Mouse (Mus musculus): Measurements from ENCODE around the gene Ubac2. TPM values are rescaled to one million over a fixed set of nuclear protein-coding genes. Genes with fewer than 3 reads are reported as not detected.
A peak's percentile ranks its signal among the peaks of the same experiment; 100 is the strongest.
"Not testable (repeated sequence)": the region's sequence is repeated elsewhere in the genome, so short reads cannot be mapped to it uniquely, and the experiment has no call there.

The Ubac2 gene
- 59.3 and 61.1 TPM in 2 replicates for polyA plus RNA-seq (2015; fragmentation: Nextera tagmentation; extraction: Ambion mirVana)

DNA sequence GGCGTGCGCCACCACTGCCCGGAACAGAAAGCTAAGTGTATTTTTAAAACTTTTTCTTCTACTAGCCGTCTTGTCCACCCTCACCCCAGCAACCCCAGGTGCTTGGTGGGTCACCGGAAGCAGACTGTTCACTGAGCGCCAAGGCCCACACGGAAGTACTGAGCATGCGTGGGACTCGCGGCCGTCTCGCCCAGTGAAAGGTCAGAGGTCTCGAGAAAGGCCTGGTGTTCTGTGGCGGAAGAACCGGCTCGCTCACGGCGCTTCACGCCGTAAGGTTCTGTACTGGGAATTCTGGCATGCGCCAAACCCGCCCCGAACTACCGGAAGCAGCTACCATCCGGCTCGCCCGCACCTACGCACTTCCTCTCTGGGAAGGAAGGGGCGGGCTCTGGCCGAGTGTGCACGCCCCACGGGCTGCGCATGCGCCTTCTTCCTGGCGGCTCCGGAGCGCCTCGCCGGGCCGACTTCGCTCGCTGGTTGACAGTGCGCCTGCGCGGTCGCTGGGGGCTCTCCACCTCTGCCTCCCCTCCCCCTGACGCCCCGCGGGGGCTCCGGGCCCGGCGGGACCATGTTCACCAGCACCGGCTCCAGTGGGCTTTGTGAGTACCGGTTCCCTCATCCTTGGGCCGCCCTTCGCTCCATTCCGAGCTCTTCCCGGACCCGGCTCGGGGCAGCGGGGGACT is at the start of gene Ubac2:
Ubac2 (plus strand) TSS at position 445 of the 683 bp plus-strand sequence.
- Histone ChIP-seq H3K27me3 (replicated peaks) (no peaks in the 10 kb centered on the region), H3K4me1 (replicated peaks) (peaks cover 10% of the 10 kb centered on the region), H3K9me3 (no peaks in the 10 kb centered on the region), H3K4me2 (replicated peaks) (peak within 1 kb of the TSS; percentile 88), H3K27ac (peak within 1 kb of the TSS; percentile 95), H3K9ac (peak within 1 kb of the TSS; percentile 82), H3K4me3 (replicated peaks) (peak within 1 kb of the TSS; percentile 81), H3K36me3 (no peaks in the 10 kb centered on the region)
- peak; percentile 98 for ATAC-seq
- WGBS = under 1% methylated on average over 61 of the region's 61 CpGs

DNA sequence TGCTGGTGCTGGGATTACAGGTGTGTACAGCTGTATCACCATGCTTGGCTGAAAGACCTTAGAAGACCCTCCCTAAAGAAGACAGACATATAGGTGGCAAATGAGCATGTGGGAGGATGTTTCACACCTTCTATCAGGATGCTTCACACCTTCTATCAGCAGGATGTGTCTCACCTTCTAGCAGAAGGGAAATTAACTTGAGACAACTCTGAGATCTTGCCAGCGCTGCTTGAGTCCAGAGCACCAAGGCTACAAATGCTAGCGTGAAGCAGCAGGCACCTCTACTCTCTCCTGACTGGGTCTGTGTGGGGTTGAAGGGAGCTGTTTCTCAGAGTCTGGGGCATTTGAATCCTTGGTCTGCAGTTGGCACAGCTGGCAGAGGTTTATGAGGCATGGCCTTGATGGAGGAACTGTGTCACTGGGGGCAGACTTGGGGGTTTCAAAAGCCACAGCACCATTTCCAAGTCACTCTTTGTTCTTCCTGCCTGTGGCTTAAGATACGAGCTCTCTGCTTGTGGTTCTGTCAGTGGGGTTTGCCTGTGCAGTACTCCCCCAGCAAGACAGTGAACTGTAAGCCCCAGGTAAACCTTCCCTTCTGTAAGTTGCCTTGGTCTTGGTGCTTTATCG is 48.5 kb upstream of the Ubac2 start:
- 86% methylated on average over 4 of the region's 4 CpGs for WGBS
- H3K4me2 ChIP-seq (replicated peaks) = no peak overlapping the region
- no peaks in the 10 kb centered on the region for H3K9me3 ChIP-seq
- H3K36me3 ChIP-seq = no peaks in the 10 kb centered on the region
- H3K27me3 ChIP-seq (replicated peaks) = no peaks in the 10 kb centered on the region
- no peak for ATAC-seq
- 0 out of 2 replicates have a peak, but pooled peaks cover 4% of the 10 kb centered on the region for H3K4me1 ChIP-seq (replicated peaks)
- H3K9ac ChIP-seq = no peak overlapping the region
- H3K27ac ChIP-seq = no peak overlapping the region
- H3K4me3 ChIP-seq (replicated peaks) = no peak overlapping the region

DNA sequence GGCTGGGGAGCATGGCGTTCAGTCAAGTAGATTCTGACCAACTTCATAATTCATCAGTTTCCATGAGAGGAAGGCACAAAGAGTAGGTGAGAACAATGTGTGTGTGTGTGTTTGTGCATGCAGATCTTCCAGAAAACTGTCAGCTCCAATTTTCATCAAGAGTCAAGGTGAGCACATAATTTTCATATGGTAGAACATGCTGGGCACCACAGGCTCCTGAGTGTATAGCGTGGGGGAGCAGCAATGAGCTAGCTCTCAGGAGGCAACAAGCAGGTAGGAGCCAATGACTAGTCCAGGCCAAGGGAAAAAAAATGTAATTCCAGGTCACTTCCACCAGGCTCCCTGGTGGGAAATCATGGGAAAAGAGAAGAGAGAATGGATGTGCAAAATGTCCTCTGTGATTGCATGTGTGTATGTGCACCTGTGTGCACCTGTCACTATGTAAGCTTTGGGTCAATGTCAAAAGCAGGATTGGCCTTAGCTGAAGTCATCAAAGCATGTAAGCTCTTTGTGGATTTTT is 45.4 kb upstream of the Ubac2 start:
- no peak overlapping the region for H3K27ac ChIP-seq
- WGBS = 84% methylated on average over 2 of the region's 2 CpGs

DNA sequence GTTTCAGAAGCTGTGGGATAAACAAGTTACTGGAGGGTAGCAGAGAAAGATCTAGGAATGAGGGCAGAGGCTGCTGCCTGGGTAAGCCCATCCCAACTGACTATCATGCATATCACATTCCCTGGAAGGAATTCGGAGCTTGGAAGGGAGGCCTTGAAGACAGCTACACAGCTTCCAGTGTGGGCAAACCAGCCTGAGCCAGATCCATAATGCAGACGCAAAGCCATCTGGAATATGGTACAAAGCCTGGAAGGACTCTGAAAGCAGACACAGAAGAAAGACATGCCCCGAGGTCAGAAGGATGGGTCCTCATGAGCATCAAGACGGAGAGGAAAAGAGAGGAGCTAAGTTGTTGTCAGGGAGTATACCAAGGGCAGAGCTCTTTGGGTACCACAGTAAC is 40.3 kb upstream of the Ubac2 start:
- Histone ChIP-seq H3K4me3 (replicated peaks) (no peak overlapping the region), H3K4me2 (replicated peaks) (no peak overlapping the region), H3K27ac (no peak overlapping the region), H3K9me3 (no peaks in the 10 kb centered on the region), H3K27me3 (replicated peaks) (no peaks in the 10 kb centered on the region), H3K9ac (no peak overlapping the region), H3K4me1 (replicated peaks) (no peaks in the 10 kb centered on the region), H3K36me3 (no peaks in the 10 kb centered on the region)
- WGBS = 85% methylated on average over 4 of the region's 4 CpGs
- ATAC-seq = no peak

More for the DNA sequence above, 45.4 kb upstream of the Ubac2 start:
- Histone ChIP-seq H3K4me3 (replicated peaks) (no peak overlapping the region), H3K4me1 (replicated peaks) (no peaks in the 10 kb centered on the region), H3K4me2 (replicated peaks) (no peak overlapping the region), H3K36me3 (no peaks in the 10 kb centered on the region), H3K27me3 (replicated peaks) (no peaks in the 10 kb centered on the region), H3K9ac (no peak overlapping the region), H3K9me3 (no peaks in the 10 kb centered on the region)
- no peak for ATAC-seq

DNA sequence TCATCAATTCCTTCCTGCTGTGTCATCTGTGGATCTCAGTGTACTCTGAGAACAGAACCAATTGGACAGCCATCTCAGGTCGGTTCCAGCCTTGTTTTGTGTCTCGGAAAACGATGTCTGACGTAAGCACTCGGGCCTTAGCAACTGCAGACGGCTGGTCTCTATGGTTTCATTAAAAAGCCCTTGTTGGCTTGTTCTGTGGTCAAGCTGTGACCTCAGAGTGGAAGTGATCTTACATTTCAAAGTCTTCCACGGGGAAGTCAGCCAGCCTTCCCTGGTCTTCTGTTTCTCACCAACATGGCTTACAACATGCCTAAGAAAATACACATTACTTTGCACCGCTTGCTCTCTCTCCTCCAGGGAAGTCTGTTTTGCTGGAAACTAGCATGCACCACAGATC is 38.2 kb upstream of the Ubac2 start:
- no peaks in the 10 kb centered on the region for H3K36me3 ChIP-seq
- no peaks in the 10 kb centered on the region for H3K4me1 ChIP-seq (replicated peaks)
- no peaks in the 10 kb centered on the region for H3K27me3 ChIP-seq (replicated peaks)
- WGBS = 88% methylated on average over 8 of the region's 8 CpGs
- H3K4me2 ChIP-seq (replicated peaks) = no peak overlapping the region
- no peak for ATAC-seq
- H3K4me3 ChIP-seq (replicated peaks) = no peak overlapping the region
- no peaks in the 10 kb centered on the region for H3K9me3 ChIP-seq
- no peak overlapping the region for H3K27ac ChIP-seq
- no peak overlapping the region for H3K9ac ChIP-seq

DNA sequence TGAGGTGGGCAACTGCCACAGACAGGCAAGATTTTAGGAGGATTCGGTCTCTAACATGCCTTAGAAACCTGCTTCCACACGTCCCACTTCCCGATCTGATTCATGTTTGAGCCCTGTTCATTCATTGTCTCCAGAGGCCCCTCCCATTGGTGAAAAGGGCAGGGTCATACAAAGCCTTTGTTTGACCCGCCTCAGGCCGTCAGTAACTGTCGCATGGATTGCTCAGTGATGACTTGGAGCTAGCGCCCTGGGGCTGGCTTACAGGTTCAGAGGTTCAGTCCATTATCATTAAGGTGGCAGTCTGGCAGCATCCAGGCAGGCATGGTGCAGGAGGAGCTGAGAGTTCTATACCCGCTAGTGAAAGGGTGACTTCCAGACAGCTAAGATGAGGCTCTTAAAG is 33.9 kb upstream of the Ubac2 start:
- no peak overlapping the region for H3K4me3 ChIP-seq (replicated peaks)
- no peak for ATAC-seq
- H3K9ac ChIP-seq = no peak overlapping the region
- H3K4me2 ChIP-seq (replicated peaks) = no peak overlapping the region
- H3K27ac ChIP-seq = no peak overlapping the region
- 67% methylated on average over 8 of the region's 8 CpGs for WGBS
- H3K9me3 ChIP-seq = no peaks in the 10 kb centered on the region
- no peaks in the 10 kb centered on the region for H3K27me3 ChIP-seq (replicated peaks)
- H3K4me1 ChIP-seq (replicated peaks) = no peaks in the 10 kb centered on the region
- no peaks in the 10 kb centered on the region for H3K36me3 ChIP-seq

DNA sequence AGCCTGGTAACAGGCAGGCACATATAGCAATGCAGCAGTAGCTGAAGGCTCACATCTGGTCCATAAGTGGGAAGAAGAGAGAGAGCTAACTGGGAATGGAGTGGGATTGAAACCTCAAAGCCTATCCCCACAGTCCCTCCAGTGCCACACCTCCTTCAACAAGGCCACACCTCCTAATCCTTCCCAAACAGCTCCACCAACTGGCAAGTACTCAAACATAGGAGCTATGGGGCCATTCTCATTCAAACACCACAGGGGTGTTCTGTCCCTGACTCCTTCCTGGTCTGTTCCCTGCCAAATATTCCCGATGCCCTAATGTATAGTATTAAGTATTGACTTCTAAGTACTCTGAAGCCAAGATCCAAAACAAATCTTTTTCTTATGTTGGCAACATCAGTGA is 27.2 kb upstream of the Ubac2 start:
- Histone ChIP-seq H3K4me1 (replicated peaks) (no peaks in the 10 kb centered on the region), H3K9ac (no peak overlapping the region), H3K4me2 (replicated peaks) (no peak overlapping the region), H3K4me3 (replicated peaks) (no peak overlapping the region), H3K27me3 (replicated peaks) (no peaks in the 10 kb centered on the region), H3K36me3 (no peaks in the 10 kb centered on the region), H3K9me3 (no peaks in the 10 kb centered on the region), H3K27ac (no peak overlapping the region)
- 95% methylated on average over 1 of the region's 1 CpGs for WGBS
- ATAC-seq = no peak

DNA sequence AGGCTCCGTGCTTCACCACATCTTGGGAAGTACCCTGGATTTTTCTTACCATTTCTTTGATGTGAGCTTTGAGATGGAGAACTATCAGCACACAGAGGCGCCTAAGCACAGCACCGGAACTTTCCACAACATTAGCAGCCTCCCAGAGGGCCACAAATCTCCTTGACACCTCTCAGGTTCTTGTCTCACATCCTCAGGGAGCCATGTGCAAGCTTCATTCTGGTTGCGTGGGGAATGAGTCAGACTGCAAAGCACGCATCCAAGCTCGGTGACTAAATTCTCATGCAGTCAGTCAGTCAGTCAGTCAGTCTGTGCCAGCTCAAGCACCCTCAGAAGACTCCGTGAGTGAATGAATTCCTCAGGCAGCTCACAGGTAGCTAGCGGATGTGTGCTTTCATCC is 25.9 kb upstream of the Ubac2 start:
- Histone ChIP-seq H3K36me3 (no peaks in the 10 kb centered on the region), H3K27me3 (replicated peaks) (no peaks in the 10 kb centered on the region), H3K9ac (no peak overlapping the region), H3K4me3 (replicated peaks) (no peak overlapping the region), H3K4me2 (replicated peaks) (no peak overlapping the region), H3K27ac (no peak overlapping the region), H3K4me1 (replicated peaks) (no peaks in the 10 kb centered on the region), H3K9me3 (no peaks in the 10 kb centered on the region)
- 72% methylated on average over 8 of the region's 8 CpGs for WGBS
- ATAC-seq = no peak

DNA sequence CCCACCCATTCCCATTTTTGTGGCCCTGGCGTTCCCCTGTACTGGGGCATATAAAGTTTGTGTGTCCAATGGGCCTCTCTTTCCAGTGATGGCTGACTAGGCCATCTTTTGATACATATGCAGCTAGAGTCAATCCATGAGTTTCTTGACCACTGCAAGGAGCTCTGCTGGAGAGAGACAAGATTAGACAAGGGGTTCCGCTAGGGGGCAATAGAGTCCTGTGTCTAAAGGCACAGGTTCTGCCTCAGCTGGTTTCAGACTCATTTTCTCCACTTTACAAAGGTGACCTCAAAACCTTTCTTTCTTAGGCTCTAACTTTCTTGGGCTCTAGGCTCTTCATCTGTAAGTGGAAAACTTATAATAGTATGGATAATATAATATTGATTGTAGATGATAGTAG is 13.3 kb upstream of the Ubac2 start:
- H3K36me3 ChIP-seq; H3K27me3 ChIP-seq (replicated peaks); H3K27ac ChIP-seq; H3K9ac ChIP-seq; H3K4me2 ChIP-seq (replicated peaks); ATAC-seq; H3K4me1 ChIP-seq (replicated peaks); H3K4me3 ChIP-seq (replicated peaks); H3K9me3 ChIP-seq: not testable (repeated sequence)
- 4% methylated on average over 2 of the region's 2 CpGs for WGBS

DNA sequence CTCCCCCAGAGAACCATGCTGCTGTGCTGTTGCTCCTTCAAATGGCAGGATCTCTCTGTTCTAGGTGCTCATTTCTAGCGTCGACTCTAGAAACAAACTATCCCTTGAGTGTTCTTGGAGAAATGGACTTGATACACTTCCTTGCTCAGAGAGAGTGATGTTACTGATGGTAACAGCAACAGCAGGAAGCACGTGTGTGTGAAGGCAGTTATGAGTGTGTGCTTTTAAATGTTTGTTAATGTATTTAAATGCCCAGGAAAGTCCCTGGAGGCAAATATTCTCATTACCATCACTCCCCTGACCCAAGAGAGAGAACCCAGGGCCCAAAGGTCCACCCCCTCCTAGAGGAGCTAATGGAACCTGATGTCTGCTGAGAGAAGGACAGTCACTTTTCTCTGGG is 11.8 kb upstream of the Ubac2 start:
- no peaks in the 10 kb centered on the region for H3K9me3 ChIP-seq
- no peak overlapping the region for H3K4me3 ChIP-seq (replicated peaks)
- no peak overlapping the region for H3K4me2 ChIP-seq (replicated peaks)
- H3K27me3 ChIP-seq (replicated peaks) = no peaks in the 10 kb centered on the region
- H3K9ac ChIP-seq = no peak overlapping the region
- no peaks in the 10 kb centered on the region for H3K36me3 ChIP-seq
- H3K27ac ChIP-seq = no peak overlapping the region
- no peaks in the 10 kb centered on the region for H3K4me1 ChIP-seq (replicated peaks)
- 65% methylated on average over 3 of the region's 3 CpGs for WGBS
- ATAC-seq = no peak

DNA sequence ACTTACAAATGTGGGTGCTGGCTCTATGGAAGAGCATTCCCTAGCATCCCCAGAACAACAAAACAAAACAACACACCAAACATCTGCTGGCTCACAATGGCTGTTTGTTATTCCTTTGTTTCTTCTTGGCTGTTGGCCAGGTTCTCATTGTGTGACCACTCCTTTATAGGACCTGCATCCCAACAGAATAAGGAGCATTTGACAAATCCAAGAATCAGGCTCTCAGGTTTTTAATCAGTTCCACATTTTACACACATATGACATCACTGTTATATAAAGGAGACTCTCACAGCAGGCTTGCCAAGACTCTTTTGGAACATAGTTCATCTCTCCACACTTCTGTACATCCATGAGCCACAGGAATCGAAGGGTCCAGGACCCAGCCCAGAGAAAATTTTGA is 9.3 kb upstream of the Ubac2 start:
- no peak for ATAC-seq
- 68% methylated on average over 1 of the region's 1 CpGs for WGBS
- no peaks in the 10 kb centered on the region for H3K4me1 ChIP-seq (replicated peaks)
- no peaks in the 10 kb centered on the region for H3K27me3 ChIP-seq (replicated peaks)
- no peaks in the 10 kb centered on the region for H3K9me3 ChIP-seq
- H3K27ac ChIP-seq = no peak overlapping the region
- no peak overlapping the region for H3K4me2 ChIP-seq (replicated peaks)
- no peak overlapping the region for H3K4me3 ChIP-seq (replicated peaks)
- H3K9ac ChIP-seq = no peak overlapping the region
- H3K36me3 ChIP-seq = no peaks in the 10 kb centered on the region

DNA sequence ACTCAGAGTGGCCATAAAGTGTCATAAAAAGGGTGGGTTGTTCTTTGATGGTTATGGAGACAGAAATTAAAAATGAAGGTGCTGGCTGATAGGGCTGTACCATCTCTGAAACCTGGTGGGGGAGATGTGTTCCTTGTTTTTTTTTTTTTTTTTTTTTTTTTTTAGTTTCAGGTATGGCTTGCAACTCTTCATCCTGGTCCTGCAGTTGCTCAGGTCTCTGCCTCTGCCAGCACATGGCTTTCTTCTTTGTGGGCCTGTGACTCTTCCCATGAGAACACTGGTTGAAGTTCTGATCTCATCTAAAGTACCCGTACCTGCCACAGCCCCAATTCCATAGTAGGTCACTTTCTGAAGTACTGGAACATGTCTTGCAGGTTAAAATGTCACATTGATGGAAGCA is 5.7 kb upstream of the Ubac2 start:
- no peaks in the 10 kb centered on the region for H3K27me3 ChIP-seq (replicated peaks)
- WGBS = 72% methylated on average over 1 of the region's 1 CpGs
- no peaks in the 10 kb centered on the region for H3K36me3 ChIP-seq
- no peak overlapping the region for H3K9ac ChIP-seq
- H3K9me3 ChIP-seq = no peaks in the 10 kb centered on the region
- no peak for ATAC-seq
- no peaks in the 10 kb centered on the region for H3K4me1 ChIP-seq (replicated peaks)
- H3K27ac ChIP-seq = no peak overlapping the region
- no peak overlapping the region for H3K4me3 ChIP-seq (replicated peaks)
- H3K4me2 ChIP-seq (replicated peaks) = no peak overlapping the region

DNA sequence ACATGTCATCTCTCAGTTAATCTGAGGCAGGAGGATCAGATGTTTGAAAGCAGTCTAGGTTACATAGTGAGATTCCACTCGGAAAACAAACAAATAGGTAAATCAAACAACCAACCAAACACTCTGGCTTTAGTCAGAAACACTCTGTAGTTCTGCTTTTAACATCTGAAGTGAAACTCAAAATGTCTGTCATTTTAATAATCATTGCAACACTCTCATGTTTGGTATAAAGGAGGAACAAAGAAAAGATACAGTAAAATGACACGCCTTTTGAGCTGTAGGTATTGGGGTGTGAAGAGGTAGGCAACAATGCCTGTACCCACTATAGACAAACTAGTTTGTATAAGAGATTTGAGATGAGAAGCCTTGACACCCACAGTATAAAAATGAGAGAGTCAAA is 5.2 kb upstream of the Ubac2 start:
- Histone ChIP-seq H3K9me3 (no peaks in the 10 kb centered on the region), H3K4me2 (replicated peaks) (no peak overlapping the region), H3K4me3 (replicated peaks) (no peak overlapping the region), H3K36me3 (no peaks in the 10 kb centered on the region), H3K4me1 (replicated peaks) (no peaks in the 10 kb centered on the region), H3K27me3 (replicated peaks) (no peaks in the 10 kb centered on the region), H3K9ac (no peak overlapping the region), H3K27ac (no peak overlapping the region)
- no peak for ATAC-seq
- 63% methylated on average over 2 of the region's 2 CpGs for WGBS
